Mouse (Mus musculus) C2C12 (cell line): ENCODE data around the gene Igfn1.

ENCODE experiments used
- CEBPB ChIP-seq: IDR thresholded peaks from one replicate; pipeline ENCODE4 v1.6.1; 2011; ENCODE audit warnings: low read depth, mild to moderate bottlenecking, control low read depth, moderate library complexity
- CTCF ChIP-seq: IDR thresholded peaks from one replicate; pipeline ENCODE4 v1.5.1; 2011; ENCODE audit not compliant: control insufficient read depth, insufficient read depth, insufficient read length
- MAX ChIP-seq: IDR thresholded peaks from one replicate; pipeline ENCODE4 v1.6.1; 2011; ENCODE audit warnings: mild to moderate bottlenecking, control low read depth
- MYOG ChIP-seq: IDR thresholded peaks from one replicate; pipeline ENCODE4 v1.6.1; 2011; ENCODE audit not compliant: control insufficient read depth, insufficient read length; ENCODE audit errors: extremely low read depth
- USF1 ChIP-seq: IDR thresholded peaks from one replicate; pipeline ENCODE4 v1.6.1; 2011; ENCODE audit warnings: low read depth, mild to moderate bottlenecking, control low read depth, moderate library complexity

DNA sequence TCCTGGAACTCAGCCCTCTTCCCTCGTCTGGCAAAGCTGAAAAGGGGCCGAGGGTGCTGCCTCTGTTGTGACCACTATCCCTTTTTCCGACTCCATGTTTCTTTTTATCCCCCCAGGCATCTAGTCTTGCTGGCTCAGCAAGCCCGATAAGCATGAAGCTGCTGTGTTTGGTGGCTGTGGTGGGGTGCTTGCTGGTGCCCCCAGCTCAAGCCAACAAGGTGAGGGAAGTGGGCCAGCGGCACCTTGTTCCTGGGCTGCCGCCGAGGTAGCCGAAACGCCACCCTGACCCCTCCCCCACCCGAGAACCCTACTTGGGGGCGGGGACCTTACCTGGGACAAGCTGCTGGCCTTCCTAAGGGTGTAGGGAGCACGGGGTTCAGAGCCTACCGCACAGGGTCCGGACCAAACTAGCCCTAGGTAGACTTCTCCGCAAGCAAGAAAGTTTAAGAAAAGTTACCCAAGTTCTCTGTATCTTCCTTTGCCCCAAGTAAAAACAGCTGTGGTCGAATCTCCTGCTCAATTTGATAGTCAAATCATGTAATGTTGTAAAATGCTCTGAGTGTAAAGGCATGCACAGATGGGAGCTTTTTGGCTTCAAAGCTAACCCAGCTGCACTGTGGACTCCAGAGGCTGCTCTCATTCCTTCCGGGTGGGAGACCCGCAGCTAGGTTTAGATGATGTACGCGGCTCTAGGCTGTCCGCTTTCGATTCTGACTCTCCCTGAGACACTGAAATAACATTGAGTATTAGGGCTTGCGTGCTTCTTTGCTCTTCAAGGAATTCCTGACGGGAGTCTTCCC lies 12.4 kb upstream of the Igfn1 start:
- TF ChIP-seq CTCF (no peak), CEBPB (no peak), MAX (no peak), USF1 (no peak), MYOG (no peak)
